Mouse (Mus musculus): ENCODE results near the gene Egflam.

Gene Egflam

DNA sequence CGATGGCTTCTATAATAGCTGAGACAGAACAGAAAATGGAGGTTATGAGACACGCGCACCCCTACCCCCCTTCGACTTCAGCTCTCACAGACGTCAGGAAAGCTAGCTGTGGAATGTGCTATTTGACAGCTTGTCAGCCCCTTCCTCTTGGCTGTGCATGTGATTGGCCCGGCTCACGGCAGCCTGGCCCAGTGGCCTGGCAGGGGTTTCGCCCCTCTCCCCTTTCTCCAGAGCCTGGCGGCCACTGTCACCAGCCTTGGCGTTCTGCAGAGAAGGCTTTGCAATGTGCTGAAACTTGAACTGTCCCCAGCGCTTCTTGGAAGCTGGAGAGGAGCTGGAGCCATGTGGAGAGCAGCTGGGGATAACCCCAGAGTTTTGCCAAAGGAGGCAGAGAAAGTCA is 175.4 kb downstream of the Egflam start:
- no peak for DNase-seq (ENCODE audit: low read depth, low spot score)

DNA sequence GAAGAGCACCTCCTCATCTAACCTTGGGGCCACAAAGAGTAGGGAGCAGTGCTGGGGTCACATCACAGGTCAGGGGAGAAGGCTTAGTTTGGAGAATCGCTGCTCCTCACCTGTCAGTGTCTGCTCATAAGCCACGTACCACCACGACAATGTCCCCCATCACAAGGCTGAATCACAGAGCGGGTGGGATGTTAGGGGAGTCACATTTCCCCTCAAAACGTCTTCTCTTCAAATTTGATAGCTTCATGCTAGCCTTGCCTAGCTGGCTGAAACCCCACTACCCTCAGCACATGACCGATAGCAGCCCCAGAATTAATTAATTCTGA is 181.0 kb downstream of the Egflam start:
- DNase-seq (ENCODE audit: low read depth, low spot score): no peak

- DNase-seq (ENCODE audit: low read depth, low spot score): no peak
These were observed 181.5 kb downstream of the Egflam start for GRCm38 (mm10) chr15:7216581-7217272.

DNA sequence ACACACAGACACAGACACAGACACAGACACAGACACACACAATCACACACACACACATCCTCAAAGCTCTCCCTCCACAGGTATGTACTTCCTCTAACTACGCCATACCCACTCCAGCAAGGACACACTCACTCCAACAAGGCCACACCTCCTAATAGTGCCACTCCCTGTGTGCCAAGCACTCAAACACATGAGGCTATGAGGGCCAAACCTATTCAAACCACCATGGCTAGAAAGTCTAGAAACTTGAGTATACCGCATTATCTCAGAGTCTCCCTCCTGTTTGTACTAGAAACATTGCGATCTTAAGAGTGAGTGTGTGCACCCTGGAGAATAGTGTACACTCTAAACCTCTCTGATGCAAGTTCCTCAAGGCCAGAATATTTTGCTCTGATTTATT is 182.3 kb downstream of the Egflam start:
- no peak for DNase-seq (ENCODE audit: low read depth, low spot score)

- no peak for DNase-seq (ENCODE audit: low read depth, low spot score)
These were observed 184.5 kb downstream of the Egflam start for GRCm38 (mm10) chr15:7213683-7214082.

GRCm38 (mm10) chr15:7208180-7208579 is 190.0 kb downstream of the Egflam start:
- DNase-seq (ENCODE audit: low read depth, low spot score): no peak

- no peak for DNase-seq (ENCODE audit: low read depth, low spot score)
These were observed 190.9 kb downstream of the Egflam start for GRCm38 (mm10) chr15:7207292-7207691.

DNA sequence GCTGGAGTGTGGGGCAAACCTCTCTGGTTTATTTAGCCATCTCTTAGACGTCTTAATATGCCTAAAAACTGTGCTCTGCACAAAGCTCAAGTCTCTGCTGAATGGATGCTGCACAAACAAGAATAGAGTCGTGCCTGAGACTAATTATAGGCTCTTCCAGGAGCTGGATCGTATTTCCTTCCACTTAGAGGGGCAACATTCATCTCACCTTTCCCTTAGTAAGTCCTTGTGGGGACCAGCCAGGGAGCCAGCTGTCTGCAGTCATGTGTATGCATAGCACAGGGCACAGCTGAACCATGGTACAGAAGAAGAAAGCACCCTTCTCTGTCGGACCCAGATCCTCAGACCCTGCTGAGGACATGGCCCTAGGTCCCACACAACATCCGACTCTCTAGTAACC is 192.1 kb downstream of the Egflam start:
- DNase-seq (ENCODE audit: low read depth, low spot score): no peak

GRCm38 (mm10) chr15:7204917-7205316 is 193.3 kb downstream of the Egflam start:
- no peak for DNase-seq (ENCODE audit: low read depth, low spot score)

GRCm38 (mm10) chr15:7203606-7204330 is 194.4 kb downstream of the Egflam start:
- DNase-seq (ENCODE audit: low read depth, low spot score): no peak

DNA sequence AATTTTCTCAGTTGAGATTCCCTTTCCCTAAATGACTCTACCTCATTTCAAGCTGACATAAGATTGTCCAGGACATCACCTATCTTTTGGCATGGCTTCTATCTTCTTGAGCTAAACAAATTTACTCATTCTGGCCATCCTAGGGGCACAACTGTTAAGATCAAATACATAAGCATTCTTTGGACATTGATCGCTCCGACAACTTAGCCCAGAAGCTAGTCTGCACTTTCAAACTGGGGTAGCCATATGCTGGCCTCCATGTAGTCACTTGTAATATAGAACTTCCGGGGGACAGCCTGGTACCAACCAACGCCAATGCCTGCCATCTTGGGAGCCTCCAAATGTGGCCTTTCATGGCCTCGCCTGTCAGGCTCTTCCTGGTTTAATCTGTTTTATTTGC is 195.2 kb downstream of the Egflam start:
- no peak for DNase-seq (ENCODE audit: low read depth, low spot score)

GRCm38 (mm10) chr15:7201421-7202380 is 196.5 kb downstream of the Egflam start:
- no peak for DNase-seq (ENCODE audit: low read depth, low spot score)

DNA sequence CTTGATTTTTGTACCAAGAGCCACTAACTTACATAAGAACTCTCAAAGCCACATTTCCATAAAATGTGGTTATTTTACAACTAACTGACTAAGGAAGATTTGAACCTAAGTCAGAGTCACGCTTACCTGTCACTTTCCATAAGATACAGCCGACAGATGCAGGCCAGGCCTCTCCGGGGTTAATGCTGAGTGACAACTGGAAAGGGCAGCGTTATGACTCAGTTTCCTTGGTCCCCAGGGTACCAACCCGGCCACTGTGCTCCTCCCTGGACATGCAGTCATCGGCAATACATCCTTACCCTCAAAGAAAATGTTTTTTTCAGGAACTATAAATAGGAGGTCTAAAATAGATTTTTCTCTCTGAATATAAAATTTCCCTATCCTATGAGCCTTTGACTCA is 197.9 kb downstream of the Egflam start:
- DNase-seq (ENCODE audit: low read depth, low spot score): no peak

- DNase-seq (ENCODE audit: low read depth, low spot score): peak; percentile 47
These were observed 199.4 kb downstream of the Egflam start for GRCm38 (mm10) chr15:7198816-7199215.

GRCm38 (mm10) chr15:7197652-7198445 is 200.3 kb downstream of the Egflam start:
- DNase-seq (ENCODE audit: low read depth, low spot score): no peak

- peak; percentile 43 for DNase-seq (ENCODE audit: low read depth, low spot score)
These were observed 203.4 kb downstream of the Egflam start for GRCm38 (mm10) chr15:7194748-7195221.

- DNase-seq (ENCODE audit: low read depth, low spot score): no peak
These were observed 204.0 kb downstream of the Egflam start for GRCm38 (mm10) chr15:7194147-7194720.

DNA sequence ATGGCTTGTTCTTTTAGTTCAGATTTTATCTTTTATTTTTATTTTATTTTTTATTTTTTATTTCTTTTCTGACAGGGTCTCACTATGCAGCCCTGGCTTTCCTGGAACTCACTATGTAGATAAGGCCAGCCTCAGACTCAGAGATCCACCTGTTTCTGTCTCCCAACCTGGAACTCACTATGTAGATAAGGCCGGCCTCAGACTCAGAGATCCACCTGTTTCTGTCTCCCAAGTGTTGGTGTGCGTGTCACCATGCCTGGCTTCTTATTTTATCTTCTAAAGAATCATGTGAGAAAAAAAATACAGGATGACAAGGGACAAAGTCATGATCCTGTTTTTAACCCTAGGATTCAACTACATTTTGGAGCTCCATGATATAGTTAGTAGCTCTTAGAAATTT is 205.6 kb downstream of the Egflam start:
- DNase-seq (ENCODE audit: low read depth, low spot score): no peak

DNA sequence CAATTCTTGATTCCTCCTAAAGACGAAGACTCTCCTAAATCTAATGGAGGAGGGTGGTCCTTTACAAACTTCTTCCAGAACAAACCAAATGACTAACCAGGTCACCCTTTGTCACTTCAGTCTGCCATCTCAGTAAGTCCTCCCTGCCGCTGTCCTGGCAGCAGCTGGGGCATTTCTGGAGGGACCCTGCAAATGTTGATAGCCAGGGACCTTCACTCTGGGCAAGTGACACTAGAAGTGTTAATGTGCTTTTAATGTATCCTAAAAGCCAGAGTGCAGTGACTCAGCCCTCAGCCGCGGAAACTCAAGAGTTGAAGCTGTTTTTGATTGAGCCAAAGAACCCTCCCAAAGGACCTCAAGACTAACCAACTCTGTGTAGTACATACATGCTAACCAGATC is 207.1 kb downstream of the Egflam start:
- no peak for DNase-seq (ENCODE audit: low read depth, low spot score)

DNA sequence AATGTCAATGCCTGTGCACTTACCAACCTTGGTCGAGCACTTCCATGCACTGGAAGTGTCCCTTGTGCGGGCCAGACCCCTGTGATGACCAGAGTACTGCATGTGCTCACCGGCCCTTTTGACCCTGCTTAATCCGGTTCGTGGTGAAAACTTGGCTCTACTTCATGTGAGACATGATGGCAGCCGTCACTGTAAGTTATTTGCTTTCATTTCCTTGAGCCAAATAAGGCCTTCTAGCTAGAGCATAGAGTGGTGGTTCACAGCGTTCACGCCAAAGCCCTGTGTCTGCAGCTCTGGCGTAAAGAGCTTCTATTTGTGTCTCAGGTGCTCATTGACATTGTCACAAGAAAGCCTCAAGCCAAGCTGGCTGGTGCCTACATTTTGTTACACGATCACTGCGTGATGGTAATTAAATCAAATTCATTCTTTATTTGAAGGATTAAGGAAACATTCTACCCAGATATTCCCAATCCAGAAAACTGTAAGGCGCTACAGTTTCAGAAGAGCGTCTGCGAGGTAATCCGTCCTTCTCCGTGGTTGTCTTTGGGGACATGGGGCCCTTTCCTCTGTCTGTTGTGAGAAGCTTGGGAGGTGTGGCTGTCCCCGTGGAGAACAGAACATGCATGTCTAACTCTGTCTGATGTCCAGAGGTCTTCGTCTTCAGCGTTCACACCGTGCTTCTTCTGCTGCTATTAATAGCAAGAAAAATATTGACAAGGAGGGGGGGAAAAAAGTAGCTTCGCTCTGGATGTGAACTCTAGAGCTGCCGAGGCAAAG is 208.3 kb downstream of the Egflam start:
- no peak for DNase-seq (ENCODE audit: low read depth, low spot score)

Data from brain, embryonic 18.5 days (tissue).